Mouse (Mus musculus): Measurements from ENCODE around the gene Parp14.

The Parp14 gene

DNA sequence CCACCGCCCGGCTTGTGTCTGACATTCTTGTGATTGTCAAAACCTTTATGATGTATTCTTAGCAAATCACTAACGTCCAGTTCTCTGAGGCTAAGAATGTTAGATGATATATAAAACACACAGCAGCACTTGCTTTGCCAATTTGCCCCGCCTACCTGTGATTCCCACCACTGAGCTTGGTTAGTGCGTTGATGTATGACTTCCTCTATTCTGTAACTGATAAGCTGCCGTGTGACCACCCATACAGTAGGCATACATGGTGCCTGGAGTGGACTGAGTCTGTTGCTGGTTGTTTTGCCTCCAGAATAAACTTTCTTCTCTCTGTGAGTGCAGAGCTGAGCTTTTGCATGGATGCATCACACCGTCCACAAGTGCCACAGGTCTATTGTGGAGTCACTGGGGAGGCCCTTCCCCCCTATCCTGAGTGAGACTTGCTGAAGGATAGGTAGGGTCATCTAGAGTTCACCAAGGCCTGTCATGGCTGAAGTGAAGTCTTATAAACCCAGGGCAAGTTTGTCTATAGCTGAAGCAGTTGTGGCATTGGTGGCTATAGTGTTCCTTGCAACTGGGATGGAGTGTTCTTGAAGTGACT lies 87.1 kb downstream of the Parp14 start:
- no peak for DNase-seq

- no peak for DNase-seq
These were observed 88.2 kb downstream of the Parp14 start for GRCm38 (mm10) chr16:35783207-35783573.
